Mouse (Mus musculus) embryonic facial prominence, embryonic 12.5 days (tissue): ENCODE measurements around the gene Lag3. TPM values are rescaled to one million over a fixed set of nuclear protein-coding genes. Genes with fewer than 3 reads are reported as not detected.

ENCODE experiments used
- ATAC-seq: fragments of 200-750 bp; cut with Nextera tagmentation; 2 replicates; pipeline ENCODE4 v1.8.0; 2017; ENCODE audit not compliant: insufficient number of reproducible peaks, insufficient read depth, low FRiP score, low TSS enrichment
- H3K27ac ChIP-seq: fragments of 300-500 bp; sonication (generic); 2 replicates; pipeline ENCODE4 v1.5.1; 2016; ENCODE audit warnings: mild to moderate bottlenecking
- H3K27me3 ChIP-seq: fragments of 300-500 bp; sonication (generic); 2 replicates; pipeline ENCODE4 v1.6.1; 2016; ENCODE audit warnings: mild to moderate bottlenecking, moderate library complexity
- H3K36me3 ChIP-seq: fragments of 300-500 bp; sonication (generic); 2 replicates; pipeline ENCODE4 v1.6.1; 2016; ENCODE audit warnings: mild to moderate bottlenecking
- H3K4me1 ChIP-seq: fragments of 300-500 bp; sonication (generic); 2 replicates; pipeline ENCODE4 v1.6.1; 2016
- H3K4me2 ChIP-seq: fragments of 300-500 bp; sonication (generic); replicated peaks from 2 replicates; pipeline ENCODE4 v1.6.1; 2016; ENCODE audit warnings: mild to moderate bottlenecking, moderate library complexity
- H3K4me3 ChIP-seq: fragments of 300-500 bp; sonication (generic); 2 replicates; pipeline ENCODE4 v1.5.1; 2016; ENCODE audit warnings: mild to moderate bottlenecking
- H3K9ac ChIP-seq: fragments of 300-500 bp; sonication (generic); 2 replicates; pipeline ENCODE4 v1.6.1; 2016; ENCODE audit warnings: mild to moderate bottlenecking, moderate library complexity
- H3K9me3 ChIP-seq: fragments of 300-500 bp; sonication (generic); 2 replicates; pipeline ENCODE4 v1.6.1; 2016; ENCODE audit warnings: mild to moderate bottlenecking, moderate library complexity
- WGBS: fragments of 180-500 bp; shearing (Covaris S2); methylation state at CpG from one replicate; pipeline ENCODE4 v1.1.7; 2016; 5-methylcytosine and 5-hydroxymethylcytosine counted together
- polyA plus RNA-seq: library from polyadenylated mRNA; unstranded; fragments of >200 nt; fragmentation: Nextera tagmentation; extraction: Ambion mirVana; gene quantifications from 2 replicates; pipeline ENCODE4 v1.2.1, GENCODE M21; 2016

Lag3 gene
- polyA plus RNA-seq, 1 experiment from 2014 or later, result 3.1 TPM

- ATAC-seq, result no peak
- Histone ChIP-seq H3K4me1 (peaks cover 47% of the 10 kb centered on the region), H3K27ac (peak overlapping the region; percentile 100), H3K36me3 (peaks cover 8% of the 10 kb centered on the region), H3K4me3 (peak overlapping the region; percentile 93; the same call in 1 of the 2 replicates), H3K9ac (peak overlapping the region; percentile 36), H3K27me3 (no peaks in the 10 kb centered on the region), H3K4me2 (peak overlapping the region; percentile 99), H3K9me3 (no peaks in the 10 kb centered on the region)
- 21% methylated on average over 13 of the region's 14 CpGs for WGBS
These were observed 7.6 kb upstream of the Lag3 start for GRCm38 (mm10) chr6:124918890-124919627.

DNA sequence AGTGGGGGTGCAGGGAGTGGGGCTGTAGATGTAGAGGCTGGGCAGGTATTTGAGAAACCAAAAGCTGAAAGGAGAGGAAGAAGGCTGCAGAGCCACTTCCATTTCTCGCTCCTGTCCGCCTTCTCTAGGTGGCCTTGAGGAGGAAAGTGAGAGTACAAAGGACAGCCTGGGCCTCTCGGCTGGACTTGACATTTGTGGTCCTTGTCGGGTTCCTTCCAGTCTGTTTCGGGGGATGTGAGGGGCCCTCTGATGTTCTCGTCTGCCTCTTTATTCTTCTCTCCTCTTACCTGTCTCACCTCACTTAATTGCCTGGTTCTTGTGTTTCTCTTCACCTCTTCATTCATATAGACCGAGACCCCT is 6.8 kb upstream of the Lag3 start:
- no peaks in the 10 kb centered on the region for H3K27me3 ChIP-seq
- no peaks in the 10 kb centered on the region for H3K9me3 ChIP-seq
- ATAC-seq, result no peak
- H3K4me1 ChIP-seq, result peaks cover 47% of the 10 kb centered on the region
- H3K9ac ChIP-seq, result peak overlapping the region; percentile 36
- H3K27ac ChIP-seq, result peak overlapping the region; percentile 100
- peak overlapping the region; percentile 93 for H3K4me3 ChIP-seq
- WGBS, result 5% methylated on average over 7 of the region's 7 CpGs
- H3K36me3 ChIP-seq, result peaks cover 16% of the 10 kb centered on the region
- peak overlapping the region; percentile 99 for H3K4me2 ChIP-seq

GRCm38 (mm10) chr6:124917518-124918330 is 6.2 kb upstream of the Lag3 start:
- no peaks in the 10 kb centered on the region for H3K27me3 ChIP-seq
- peak overlapping the region; percentile 99 for H3K4me2 ChIP-seq
- H3K9me3 ChIP-seq, result no peaks in the 10 kb centered on the region
- H3K4me3 ChIP-seq, result peak overlapping the region; percentile 93
- peak overlapping the region; percentile 100 for H3K9ac ChIP-seq
- H3K4me1 ChIP-seq, result peaks cover 47% of the 10 kb centered on the region
- peak overlapping the region; percentile 100 for H3K27ac ChIP-seq
- peak; percentile 76 for ATAC-seq
- H3K36me3 ChIP-seq, result peaks cover 20% of the 10 kb centered on the region
- WGBS, result under 1% methylated on average over 84 of the region's 89 CpGs

DNA sequence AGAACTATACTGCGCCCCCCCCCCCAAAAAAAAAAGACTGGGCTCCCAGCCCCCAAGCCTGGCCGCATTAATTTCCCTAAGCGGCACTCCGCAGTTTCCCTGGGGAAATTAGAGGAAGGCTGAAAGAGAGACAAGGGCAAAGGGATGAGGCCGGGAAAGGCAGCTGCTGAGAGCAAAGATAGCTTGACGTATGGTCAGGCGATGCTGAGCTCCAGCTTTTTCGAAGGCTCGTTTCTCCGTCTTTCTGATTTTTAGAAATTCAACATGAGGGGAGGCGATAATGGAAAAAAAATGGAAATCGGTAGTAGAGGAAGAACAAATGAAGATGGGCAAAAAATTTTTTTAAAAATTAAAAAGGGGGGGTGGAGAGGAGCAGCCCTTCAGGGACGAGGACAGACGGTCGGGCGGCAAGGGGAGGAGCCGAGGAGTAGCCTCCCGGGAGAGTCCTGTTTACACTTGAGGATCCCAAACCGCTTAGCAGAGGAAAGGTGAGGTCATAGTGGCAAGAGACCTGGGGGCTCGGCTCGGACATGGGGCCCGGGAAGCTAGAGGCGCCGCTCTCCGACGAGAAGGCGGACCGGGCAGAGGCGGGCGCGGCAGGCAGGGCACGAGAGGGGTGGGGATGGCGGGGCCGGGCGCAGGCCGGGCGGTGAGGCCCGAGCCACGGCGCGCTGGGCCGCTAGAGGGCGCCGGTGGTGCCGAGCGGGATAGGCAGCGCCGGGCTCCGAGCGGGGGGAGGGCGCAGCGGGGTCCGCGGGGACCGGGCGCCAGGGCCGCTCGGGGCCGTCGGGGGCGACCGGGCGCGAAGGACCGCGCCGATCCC is 5.4 kb upstream of the Lag3 start:
- H3K36me3 ChIP-seq, result peaks cover 20% of the 10 kb centered on the region
- H3K4me1 ChIP-seq, result peaks cover 47% of the 10 kb centered on the region
- WGBS, result under 1% methylated on average over 63 of the region's 67 CpGs
- H3K9me3 ChIP-seq, result no peaks in the 10 kb centered on the region
- ATAC-seq, result peak; percentile 25
- peak overlapping the region; percentile 93 for H3K4me3 ChIP-seq
- peak overlapping the region; percentile 99 for H3K4me2 ChIP-seq
- H3K27ac ChIP-seq, result peak overlapping the region; percentile 100
- H3K27me3 ChIP-seq, result no peaks in the 10 kb centered on the region
- H3K9ac ChIP-seq, result peak overlapping the region; percentile 100

GRCm38 (mm10) chr6:124915942-124916694 is 4.6 kb upstream of the Lag3 start:
- Histone ChIP-seq H3K36me3 (peaks cover 20% of the 10 kb centered on the region), H3K4me1 (peaks cover 49% of the 10 kb centered on the region), H3K4me2 (peak overlapping the region; percentile 99), H3K27me3 (0 out of 2 replicates have a peak, but pooled peaks cover under 1% of the 10 kb centered on the region), H3K27ac (peak overlapping the region; percentile 100), H3K4me3 (peak overlapping the region; percentile 93), H3K9ac (peak overlapping the region; percentile 100), H3K9me3 (no peaks in the 10 kb centered on the region)
- ATAC-seq, result no peak
- WGBS, result 4% methylated on average over 12 of the region's 12 CpGs

GRCm38 (mm10) chr6:124915160-124915941 is 3.8 kb upstream of the Lag3 start:
- Histone ChIP-seq H3K4me1 (peaks cover 48% of the 10 kb centered on the region), H3K27me3 (peaks cover 9% of the 10 kb centered on the region), H3K4me3 (peak overlapping the region; percentile 93), H3K9ac (peak overlapping the region; percentile 100), H3K36me3 (peaks cover 20% of the 10 kb centered on the region), H3K4me2 (peak overlapping the region; percentile 99), H3K9me3 (no peaks in the 10 kb centered on the region), H3K27ac (peak overlapping the region; percentile 100; the same call in 1 of the 2 replicates)
- WGBS, result 12% methylated on average over 22 of the region's 22 CpGs
- ATAC-seq, result no peak

- 85% methylated on average over 7 of the region's 7 CpGs for WGBS
- H3K27me3 ChIP-seq, result peaks cover 17% of the 10 kb centered on the region
- peaks cover 20% of the 10 kb centered on the region for H3K36me3 ChIP-seq
- peak overlapping the region; percentile 99 for H3K4me2 ChIP-seq
- H3K9me3 ChIP-seq, result no peaks in the 10 kb centered on the region
- H3K4me3 ChIP-seq, result peak overlapping the region; percentile 93; the same call in 1 of the 2 replicates
- no peak for ATAC-seq
- H3K27ac ChIP-seq, result 0 out of 2 replicates have a peak overlapping the region, but pooled peaks have one; percentile 1
- peaks cover 52% of the 10 kb centered on the region for H3K4me1 ChIP-seq
- H3K9ac ChIP-seq, result no peak overlapping the region
These were observed 3.0 kb upstream of the Lag3 start for GRCm38 (mm10) chr6:124914511-124914910.

- no peak for ATAC-seq
- Histone ChIP-seq H3K4me2 (0 out of 2 replicates have a peak overlapping the region, but pooled peaks have one; percentile 99), H3K9ac (no peak overlapping the region; the same call in 1 of the 2 replicates), H3K27me3 (peaks cover 18% of the 10 kb centered on the region), H3K4me3 (no peak overlapping the region), H3K9me3 (no peaks in the 10 kb centered on the region), H3K36me3 (peaks cover 20% of the 10 kb centered on the region), H3K4me1 (peaks cover 47% of the 10 kb centered on the region), H3K27ac (no peak overlapping the region)
- 52% methylated on average over 14 of the region's 14 CpGs for WGBS
These were observed 2.3 kb upstream of the Lag3 start for GRCm38 (mm10) chr6:124913721-124914285.

GRCm38 (mm10) chr6:124913214-124913613 is 1.7 kb upstream of the Lag3 start:
- WGBS, result 67% methylated on average over 6 of the region's 6 CpGs
- no peak for ATAC-seq

DNA sequence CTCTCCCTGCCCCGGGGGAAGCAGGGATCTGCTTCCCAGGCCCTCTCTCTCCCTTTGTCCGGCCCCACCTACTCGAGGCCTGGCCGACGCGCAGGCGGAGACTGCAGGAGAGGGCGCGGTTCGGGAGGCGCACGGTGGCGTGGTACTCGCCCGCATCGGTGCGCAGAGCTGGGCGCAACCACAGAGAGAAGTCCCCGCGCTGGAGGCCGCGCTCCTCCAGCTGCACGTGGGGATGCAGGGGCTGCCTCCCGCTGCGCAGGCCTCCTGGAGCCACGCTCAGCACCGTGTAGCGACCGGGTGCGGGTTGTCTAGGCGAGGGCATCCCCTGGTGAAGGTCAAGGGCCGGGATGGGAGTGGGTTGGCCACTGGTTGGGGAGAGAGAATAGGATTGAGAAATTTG is 1.5 kb downstream of the Lag3 start:
- H3K27ac ChIP-seq, result no peak overlapping the region
- peaks cover 31% of the 10 kb centered on the region for H3K4me1 ChIP-seq
- H3K4me2 ChIP-seq, result peak overlapping the region; percentile 46
- 2% methylated on average over 31 of the region's 32 CpGs for WGBS
- H3K9ac ChIP-seq, result peak overlapping the region; percentile 46
- peaks cover 22% of the 10 kb centered on the region for H3K27me3 ChIP-seq
- ATAC-seq, result no peak
- H3K9me3 ChIP-seq, result no peaks in the 10 kb centered on the region
- 0 out of 2 replicates have a peak overlapping the region, but pooled peaks have one; percentile 12 for H3K4me3 ChIP-seq
- peaks cover 20% of the 10 kb centered on the region for H3K36me3 ChIP-seq

More at GRCm38 (mm10) chr6:124913214-124913613, 1.7 kb upstream of the Lag3 start:
- H3K4me1 ChIP-seq, result peaks cover 41% of the 10 kb centered on the region
- H3K4me3 ChIP-seq, result no peak overlapping the region
- H3K9me3 ChIP-seq, result no peaks in the 10 kb centered on the region
- no peak overlapping the region for H3K9ac ChIP-seq
- H3K36me3 ChIP-seq, result peaks cover 20% of the 10 kb centered on the region
- peaks cover 22% of the 10 kb centered on the region for H3K27me3 ChIP-seq
- no peak overlapping the region for H3K4me2 ChIP-seq
- H3K27ac ChIP-seq, result no peak overlapping the region
